Mouse (Mus musculus): ENCODE results near the gene Colca2. TPM values are rescaled to one million over a fixed set of nuclear protein-coding genes. Genes with fewer than 3 reads are reported as not detected.

Gene Colca2
- polyA plus RNA-seq, 1 experiment from 2014 or later, result 1.5 TPM

DNA sequence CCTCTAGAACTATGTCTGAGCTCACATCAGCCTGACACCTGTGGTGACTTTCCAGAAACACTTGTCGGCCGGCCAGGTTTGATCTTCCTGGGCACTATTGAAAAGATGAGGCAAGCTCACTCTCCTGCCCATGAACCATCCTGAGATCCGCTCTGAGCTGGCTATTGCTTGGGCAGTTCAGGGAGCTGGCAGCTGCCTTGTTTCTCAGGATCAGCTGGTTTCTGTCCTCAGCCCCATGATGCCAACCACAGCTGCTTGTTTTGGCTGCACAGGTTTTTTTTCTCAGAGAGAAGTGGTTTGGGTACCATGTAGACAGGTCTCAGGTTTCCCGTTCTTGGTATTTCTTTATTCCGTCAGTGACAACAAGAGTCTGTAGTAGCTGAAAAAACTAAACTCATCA, 19.9 kb downstream of the Colca2 start:
- H3K27ac ChIP-seq (replicated peaks), result no peak overlapping the region
- 90% methylated on average over 5 of the region's 5 CpGs for WGBS
- no peak for ATAC-seq (ENCODE audit: low FRiP score, low read depth)

DNA sequence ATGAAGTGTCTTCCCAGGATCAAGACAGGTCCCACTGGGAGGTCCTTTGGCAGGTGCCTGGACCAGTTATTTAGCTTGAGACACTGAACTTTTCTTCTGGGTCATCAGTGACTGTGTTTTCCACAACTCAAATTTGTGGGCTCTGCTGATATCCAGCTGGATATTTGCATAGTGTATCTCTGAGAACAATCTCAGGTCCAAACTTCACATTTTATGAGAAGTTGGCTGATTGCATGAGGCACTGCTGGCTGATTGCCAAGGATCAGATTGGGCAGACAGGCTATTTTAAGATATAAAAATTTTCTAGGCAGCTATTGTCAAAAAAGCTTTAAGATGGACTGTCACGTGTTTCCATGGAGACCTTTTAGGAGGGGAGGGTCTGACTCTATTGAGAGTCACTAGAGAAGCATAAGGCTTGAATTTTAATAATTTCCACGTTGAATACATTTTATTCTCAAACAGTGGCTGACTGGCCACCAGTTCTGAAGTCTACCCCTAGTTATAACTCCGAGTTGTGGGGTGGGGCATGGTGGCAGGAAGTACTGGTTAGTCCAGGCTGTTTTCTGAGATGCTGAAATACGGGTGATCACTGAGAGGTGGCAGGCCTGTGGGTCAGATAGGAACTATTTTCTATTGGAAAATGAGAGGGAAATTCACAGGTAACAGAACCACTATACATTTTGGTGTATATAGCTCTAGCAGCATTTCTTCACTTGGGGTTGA, 21.4 kb downstream of the Colca2 start:
- Histone ChIP-seq H3K4me1 (no peaks in the 10 kb centered on the region), H3K4me2 (replicated peaks) (no peak overlapping the region), H3K27ac (replicated peaks) (no peak overlapping the region), H3K4me3 (no peak overlapping the region), H3K9ac (replicated peaks) (no peak overlapping the region), H3K27me3 (no peaks in the 10 kb centered on the region), H3K36me3 (no peaks in the 10 kb centered on the region), H3K9me3 (no peaks in the 10 kb centered on the region)
- ATAC-seq (ENCODE audit: low FRiP score, low read depth), result no peak
- WGBS, result 66% methylated on average over 4 of the region's 4 CpGs

More for the DNA sequence above, 19.9 kb downstream of the Colca2 start:
- Histone ChIP-seq H3K9ac (replicated peaks) (no peak overlapping the region), H3K36me3 (no peaks in the 10 kb centered on the region), H3K4me2 (replicated peaks) (no peak overlapping the region), H3K9me3 (no peaks in the 10 kb centered on the region), H3K4me3 (no peak overlapping the region), H3K4me1 (no peaks in the 10 kb centered on the region), H3K27me3 (no peaks in the 10 kb centered on the region)

DNA sequence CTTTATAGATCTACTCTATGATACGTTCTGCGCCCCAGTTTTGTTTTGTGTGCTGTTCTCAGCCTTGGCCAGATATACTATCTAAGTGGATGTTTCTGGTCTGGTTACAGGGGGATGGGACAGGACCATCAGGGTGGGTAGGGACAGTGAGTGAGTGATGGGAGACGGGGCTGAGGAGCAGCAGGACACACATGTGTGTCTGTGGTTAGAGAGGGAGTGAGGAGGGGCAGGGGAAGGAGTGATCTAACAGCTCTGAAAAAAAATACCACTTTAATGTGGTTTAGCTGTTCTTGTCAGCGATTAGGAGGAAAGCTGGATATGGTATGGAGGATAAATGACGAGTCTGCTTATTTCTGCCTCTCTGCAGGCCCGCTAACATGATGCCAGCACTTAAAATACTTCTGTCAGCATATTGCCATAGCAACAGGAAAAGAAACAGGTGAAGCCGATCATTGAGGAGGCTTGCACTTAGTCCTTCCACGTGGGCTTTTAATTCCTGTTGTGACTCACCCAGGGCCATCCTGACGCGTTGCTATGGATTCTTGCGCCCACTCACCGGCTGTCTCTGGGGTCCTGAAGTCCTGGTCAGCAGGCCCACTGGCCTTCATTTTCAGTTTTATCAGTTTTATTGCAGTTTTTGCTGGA, 39.5 kb downstream of the Colca2 start:
- 68% methylated on average over 12 of the region's 12 CpGs for WGBS
- no peaks in the 10 kb centered on the region for H3K36me3 ChIP-seq
- no peak overlapping the region for H3K27ac ChIP-seq (replicated peaks)
- H3K4me3 ChIP-seq, result no peak overlapping the region
- 0 out of 2 replicates have a peak, but pooled peaks cover 3% of the 10 kb centered on the region for H3K4me1 ChIP-seq
- H3K9ac ChIP-seq (replicated peaks), result no peak overlapping the region
- no peaks in the 10 kb centered on the region for H3K9me3 ChIP-seq
- ATAC-seq (ENCODE audit: low FRiP score, low read depth), result no peak
- no peak overlapping the region for H3K4me2 ChIP-seq (replicated peaks)
- H3K27me3 ChIP-seq, result no peaks in the 10 kb centered on the region

DNA sequence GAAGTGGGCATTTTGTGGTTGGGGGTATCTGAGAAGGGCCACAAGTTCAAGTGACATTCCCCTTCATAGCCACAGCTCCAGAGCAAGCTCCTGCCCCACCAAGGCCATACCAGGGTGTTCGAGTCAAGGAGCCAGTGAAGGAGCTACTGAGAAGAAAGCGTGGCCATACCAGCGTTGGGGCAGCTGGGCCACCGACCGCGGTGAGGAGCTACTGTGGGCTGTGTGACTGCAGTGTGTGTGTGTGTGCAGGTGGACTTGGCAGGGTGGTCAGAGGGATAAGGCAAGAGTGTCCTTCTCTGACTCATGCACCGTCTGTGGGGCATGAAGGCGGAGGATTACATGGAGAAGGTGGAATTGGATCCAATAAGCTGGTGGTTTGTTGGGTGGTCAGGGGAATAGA, 46.2 kb downstream of the Colca2 start:
- no peak for ATAC-seq (ENCODE audit: low FRiP score, low read depth)
- Histone ChIP-seq H3K9ac (replicated peaks) (no peak overlapping the region), H3K27me3 (peaks cover 10% of the 10 kb centered on the region; the same call in 1 of the 2 replicates), H3K4me1 (peaks cover 2% of the 10 kb centered on the region; the same call in 1 of the 2 replicates), H3K27ac (replicated peaks) (no peak overlapping the region), H3K9me3 (no peaks in the 10 kb centered on the region), H3K36me3 (no peaks in the 10 kb centered on the region), H3K4me3 (no peak overlapping the region), H3K4me2 (replicated peaks) (no peak overlapping the region)
- 93% methylated on average over 8 of the region's 8 CpGs for WGBS

DNA sequence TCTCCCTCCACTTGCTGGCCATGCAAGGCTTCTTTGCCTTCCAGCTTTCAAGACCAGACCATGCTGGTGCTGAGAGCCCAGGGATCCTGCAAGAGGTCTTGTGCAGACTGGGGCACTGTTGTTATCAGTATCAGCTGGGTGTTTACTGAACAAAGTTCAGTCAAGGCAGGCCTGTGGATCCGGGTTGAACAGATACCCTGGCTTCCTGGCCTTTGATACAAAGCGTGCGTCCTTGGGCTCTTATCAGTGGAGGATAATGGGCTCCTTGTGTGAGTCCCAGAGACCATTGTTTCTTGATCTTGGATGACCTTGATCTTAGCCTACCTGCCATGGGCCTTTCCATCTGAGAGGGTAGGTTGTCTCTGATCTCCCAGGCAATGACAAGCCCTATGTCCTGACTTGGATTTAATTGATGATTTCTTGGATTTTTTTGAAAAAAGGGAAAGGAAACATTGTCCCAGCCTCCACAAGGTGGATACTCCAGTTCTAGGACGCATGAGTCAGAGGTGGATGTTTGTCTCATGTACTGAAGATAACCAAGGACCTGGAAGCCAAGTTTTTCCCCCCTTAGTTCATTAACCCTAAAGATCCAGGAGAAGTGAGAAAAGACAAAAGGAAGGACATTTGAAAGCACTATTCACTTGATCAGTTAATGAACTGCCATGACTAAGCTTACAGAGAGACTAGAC, 47.5 kb downstream of the Colca2 start:
- Histone ChIP-seq H3K36me3 (no peaks in the 10 kb centered on the region), H3K27me3 (peaks cover 10% of the 10 kb centered on the region; the same call in 1 of the 2 replicates), H3K4me3 (no peak overlapping the region), H3K4me2 (replicated peaks) (no peak overlapping the region), H3K27ac (replicated peaks) (no peak overlapping the region), H3K9ac (replicated peaks) (no peak overlapping the region), H3K4me1 (peaks cover 2% of the 10 kb centered on the region; the same call in 1 of the 2 replicates), H3K9me3 (no peaks in the 10 kb centered on the region)
- WGBS, result 86% methylated on average over 4 of the region's 4 CpGs
- ATAC-seq (ENCODE audit: low FRiP score, low read depth), result no peak

DNA sequence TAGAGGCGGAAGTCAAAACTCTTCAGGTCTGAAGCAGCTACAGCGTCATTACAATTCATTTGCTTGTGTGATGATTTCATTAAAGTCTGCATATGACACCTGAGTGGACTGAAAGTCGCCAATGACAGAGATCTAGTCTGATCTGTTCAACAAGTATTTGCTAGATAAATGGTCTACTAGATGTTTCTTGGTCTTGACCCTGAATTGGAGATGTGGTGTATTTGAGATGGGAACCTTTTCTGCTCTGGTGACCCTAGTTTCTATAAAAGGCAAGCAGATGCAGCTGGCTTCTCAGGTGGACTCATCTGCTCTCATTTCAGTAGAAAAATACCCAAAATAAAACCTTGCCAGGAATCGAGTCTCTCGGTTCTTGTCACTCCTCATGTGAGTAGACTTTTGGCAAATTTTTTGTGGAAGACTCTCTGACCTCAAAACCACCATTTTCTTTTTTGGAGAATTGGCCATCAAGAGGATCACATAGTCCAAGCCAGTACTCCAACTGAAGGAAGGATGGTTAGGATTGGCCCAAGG, 52.7 kb downstream of the Colca2 start:
- no peak for ATAC-seq (ENCODE audit: low FRiP score, low read depth)
- 86% methylated on average over 5 of the region's 5 CpGs for WGBS
- Histone ChIP-seq H3K27me3 (peaks cover 3% of the 10 kb centered on the region; the same call in 1 of the 2 replicates), H3K9ac (replicated peaks) (no peak overlapping the region), H3K36me3 (no peaks in the 10 kb centered on the region), H3K9me3 (no peaks in the 10 kb centered on the region), H3K4me2 (replicated peaks) (no peak overlapping the region), H3K4me3 (no peak overlapping the region), H3K27ac (replicated peaks) (no peak overlapping the region), H3K4me1 (no peaks in the 10 kb centered on the region)

Other genes with a start within 250 kb of the Colca2 start
- gene Btg4, start 217.7 kb downstream of the Colca2 start, polyA plus RNA-seq (2016; fragmentation: Nextera tagmentation; extraction: Ambion mirVana), result not detected in 2 replicates
- gene Layn, start 201.5 kb downstream of the Colca2 start, polyA plus RNA-seq (2016; fragmentation: Nextera tagmentation; extraction: Ambion mirVana), result 1.3 and 1.4 TPM in 2 replicates
- 0.24 TPM in 1 of 2 replicates, not detected in the other for gene 4833427G06Rik, start 176.5 kb downstream of the Colca2 start, polyA plus RNA-seq (2016; fragmentation: Nextera tagmentation; extraction: Ambion mirVana)
- gene Gm32742, start 113.1 kb downstream of the Colca2 start, polyA plus RNA-seq (2016; fragmentation: Nextera tagmentation; extraction: Ambion mirVana), result not detected in 2 replicates
- gene Pou2af1, start 64.9 kb downstream of the Colca2 start, polyA plus RNA-seq (2016; fragmentation: Nextera tagmentation; extraction: Ambion mirVana), result not detected in 2 replicates
- gene 1810046K07Rik, start 50.3 kb upstream of the Colca2 start, polyA plus RNA-seq (2016; fragmentation: Nextera tagmentation; extraction: Ambion mirVana), result not detected in 2 replicates